Mouse (Mus musculus): ENCODE results near the gene Ifitm3. TPM values are rescaled to one million over a fixed set of nuclear protein-coding genes. Genes with fewer than 3 reads are reported as not detected.
"Not testable (repeated sequence)": the region's sequence is repeated elsewhere in the genome, so short reads cannot be mapped to it uniquely, and the experiment has no call there.

The Ifitm3 gene
- polyA plus RNA-seq, 1 experiment: 47.9 TPM

- WGBS: 60% methylated on average over 5 of the region's 5 CpGs
- no peak overlapping the region for H3K27ac ChIP-seq (ENCODE audit: insufficient read depth, low read length)
Measured at GRCm38 (mm10) chr7:141026740-141027098, 16.1 kb upstream of the Ifitm3 start.

GRCm38 (mm10) chr7:141026097-141026739 is 15.6 kb upstream of the Ifitm3 start:
- H3K27ac ChIP-seq (ENCODE audit: insufficient read depth, low read length): no peak overlapping the region

More at GRCm38 (mm10) chr7:141026740-141027098, 16.1 kb upstream of the Ifitm3 start:
- Histone ChIP-seq H3K4me1 (ENCODE audit: control insufficient read depth, insufficient read depth, low read length) (no peaks in the 10 kb centered on the region), H3K4me3 (replicated peaks; ENCODE audit: insufficient read depth, low read depth, low read length) (no peak overlapping the region), H3K27me3 (ENCODE audit: control insufficient read depth, insufficient read depth, low read length) (no peaks in the 10 kb centered on the region)
- DNase-seq: no peak
- no peak for TF ChIP-seq POLR2A (IDR thresholded peaks at IDR 0.05; ENCODE audit: borderline replicate concordance, insufficient read depth, low read length)
- TF ChIP-seq CTCF (IDR thresholded peaks at IDR 0.05; ENCODE audit: borderline replicate concordance, insufficient read depth, low read depth, low read length): no peak

GRCm38 (mm10) chr7:141024865-141025838 is 14.6 kb upstream of the Ifitm3 start:
- H3K4me1 ChIP-seq (ENCODE audit: control insufficient read depth, insufficient read depth, low read length): no peaks in the 10 kb centered on the region
- no peak for DNase-seq
- no peak overlapping the region for H3K27ac ChIP-seq (ENCODE audit: insufficient read depth, low read length)
- no peak overlapping the region for H3K4me3 ChIP-seq (replicated peaks; ENCODE audit: insufficient read depth, low read depth, low read length)
- H3K27me3 ChIP-seq (ENCODE audit: control insufficient read depth, insufficient read depth, low read length): no peaks in the 10 kb centered on the region
- TF ChIP-seq CTCF (IDR thresholded peaks at IDR 0.05; ENCODE audit: borderline replicate concordance, insufficient read depth, low read depth, low read length): no peak
- TF ChIP-seq POLR2A (IDR thresholded peaks at IDR 0.05; ENCODE audit: borderline replicate concordance, insufficient read depth, low read length): no peak
- WGBS: 47% methylated on average over 5 of the region's 6 CpGs

More at GRCm38 (mm10) chr7:141026097-141026739, 15.6 kb upstream of the Ifitm3 start:
- DNase-seq: no peak
- Histone ChIP-seq H3K4me1 (ENCODE audit: control insufficient read depth, insufficient read depth, low read length) (no peaks in the 10 kb centered on the region), H3K27me3 (ENCODE audit: control insufficient read depth, insufficient read depth, low read length) (no peaks in the 10 kb centered on the region), H3K4me3 (replicated peaks; ENCODE audit: insufficient read depth, low read depth, low read length) (no peak overlapping the region)
- TF ChIP-seq POLR2A (IDR thresholded peaks at IDR 0.05; ENCODE audit: borderline replicate concordance, insufficient read depth, low read length): no peak
- 66% methylated on average over 6 of the region's 6 CpGs for WGBS

DNA sequence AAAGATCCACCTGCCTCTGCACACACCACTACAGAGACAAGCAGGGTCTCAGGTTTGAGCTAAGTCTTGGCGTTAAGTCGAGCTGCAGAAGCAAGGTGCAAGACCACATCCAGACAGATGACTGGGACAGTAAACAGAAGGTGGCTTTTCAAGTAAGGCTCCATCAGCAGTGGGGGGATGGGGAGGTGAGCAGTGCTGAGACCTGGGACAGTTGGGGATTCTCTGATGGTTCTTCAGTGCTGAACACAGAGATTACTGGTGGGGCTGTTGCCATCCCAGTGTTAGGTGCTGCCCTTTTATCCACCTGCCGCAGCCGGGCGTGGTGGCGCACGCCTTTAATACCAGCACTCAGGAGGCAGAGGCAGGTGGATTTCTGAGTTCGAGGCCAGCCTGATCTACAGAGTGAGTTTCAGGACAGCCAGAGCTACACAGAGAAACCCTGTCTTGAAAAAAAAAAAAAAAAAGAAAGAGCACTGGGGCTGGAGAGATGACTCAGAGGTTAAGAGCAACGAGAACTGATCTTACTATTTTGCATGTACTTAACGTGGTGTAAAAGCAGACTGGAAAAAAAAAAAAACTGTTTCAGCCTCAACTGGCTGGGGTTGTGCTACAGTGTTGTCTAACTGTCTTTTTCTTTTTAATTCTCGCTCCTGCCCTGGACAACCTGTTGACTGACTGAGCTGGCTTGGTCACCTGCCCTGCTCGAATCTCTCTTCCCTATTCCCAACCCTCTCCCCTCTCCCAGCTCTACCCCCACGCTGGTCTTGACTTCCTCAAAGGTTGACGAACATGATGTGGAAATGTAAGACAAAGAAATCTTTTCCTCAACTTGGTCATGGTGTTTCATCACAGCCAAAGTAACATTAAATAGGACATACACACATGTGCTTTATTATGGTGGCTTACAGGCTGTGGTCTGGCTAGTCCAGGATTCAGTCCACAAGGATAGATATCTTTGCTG is 11.2 kb upstream of the Ifitm3 start:
- TF ChIP-seq POLR2A (IDR thresholded peaks at IDR 0.05; ENCODE audit: borderline replicate concordance, insufficient read depth, low read length): no peak
- no peak for TF ChIP-seq CTCF (IDR thresholded peaks at IDR 0.05; ENCODE audit: borderline replicate concordance, insufficient read depth, low read depth, low read length)
- Histone ChIP-seq H3K27ac (ENCODE audit: insufficient read depth, low read length) (no peak overlapping the region), H3K4me3 (replicated peaks; ENCODE audit: insufficient read depth, low read depth, low read length) (no peak overlapping the region), H3K4me1 (ENCODE audit: control insufficient read depth, insufficient read depth, low read length) (no peaks in the 10 kb centered on the region), H3K27me3 (ENCODE audit: control insufficient read depth, insufficient read depth, low read length) (no peaks in the 10 kb centered on the region)
- DNase-seq: no peak
- WGBS: 86% methylated on average over 14 of the region's 14 CpGs

GRCm38 (mm10) chr7:141019028-141019427 is 8.5 kb upstream of the Ifitm3 start:
- H3K27ac ChIP-seq (ENCODE audit: insufficient read depth, low read length): no peak overlapping the region
- TF ChIP-seq POLR2A (IDR thresholded peaks at IDR 0.05; ENCODE audit: borderline replicate concordance, insufficient read depth, low read length) (no peak), CTCF (IDR thresholded peaks at IDR 0.05; ENCODE audit: borderline replicate concordance, insufficient read depth, low read depth, low read length) (no peak)
- H3K4me3 ChIP-seq (replicated peaks; ENCODE audit: insufficient read depth, low read depth, low read length): no peak overlapping the region
- H3K27me3 ChIP-seq (ENCODE audit: control insufficient read depth, insufficient read depth, low read length): no peaks in the 10 kb centered on the region
- H3K4me1 ChIP-seq (ENCODE audit: control insufficient read depth, insufficient read depth, low read length): no peaks in the 10 kb centered on the region
- no peak for DNase-seq
- WGBS: 78% methylated on average over 5 of the region's 5 CpGs

- H3K4me1 ChIP-seq (ENCODE audit: control insufficient read depth, insufficient read depth, low read length); H3K4me3 ChIP-seq (replicated peaks; ENCODE audit: insufficient read depth, low read depth, low read length); H3K27ac ChIP-seq (ENCODE audit: insufficient read depth, low read length); DNase-seq; H3K27me3 ChIP-seq (ENCODE audit: control insufficient read depth, insufficient read depth, low read length): not testable (repeated sequence)
- whole genome bisulfite sequencing: 76% methylated on average over 1 of the region's 1 CpGs
Measured at GRCm38 (mm10) chr7:141017824-141018223, 7.3 kb upstream of the Ifitm3 start, which contains the start of gene Ifitm6. Gene Ifitm6 (minus strand): TSS chr7:141017924.
